Mouse (Mus musculus): Measurements from ENCODE around the gene Zfp26. TPM values are rescaled to one million over a fixed set of nuclear protein-coding genes. Genes with fewer than 3 reads are reported as not detected.

Gene Zfp26
- polyA plus RNA-seq, 1 experiment: 0.11 TPM

DNA sequence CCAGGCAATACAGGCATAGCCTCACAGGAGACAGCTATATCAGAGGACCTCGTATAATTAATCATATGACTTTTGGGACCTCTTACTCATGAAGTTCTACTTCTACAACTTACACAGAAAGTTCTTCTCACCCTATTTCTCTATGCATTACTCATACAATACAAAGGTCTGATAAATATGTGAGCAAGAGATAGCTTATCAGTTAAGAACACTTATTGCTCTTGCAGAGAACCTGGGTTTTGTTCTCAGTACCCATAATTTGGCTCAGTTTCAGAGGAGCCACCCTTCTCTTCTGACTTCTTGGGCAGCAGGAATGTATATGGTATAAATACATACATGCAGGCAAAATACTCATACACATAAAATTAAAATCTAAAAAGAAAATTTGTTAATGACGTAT, 50.6 kb downstream of the Zfp26 start:
- TF ChIP-seq GATA1 (IDR thresholded peaks at IDR 0.05; ENCODE audit: low read length): no peak

DNA sequence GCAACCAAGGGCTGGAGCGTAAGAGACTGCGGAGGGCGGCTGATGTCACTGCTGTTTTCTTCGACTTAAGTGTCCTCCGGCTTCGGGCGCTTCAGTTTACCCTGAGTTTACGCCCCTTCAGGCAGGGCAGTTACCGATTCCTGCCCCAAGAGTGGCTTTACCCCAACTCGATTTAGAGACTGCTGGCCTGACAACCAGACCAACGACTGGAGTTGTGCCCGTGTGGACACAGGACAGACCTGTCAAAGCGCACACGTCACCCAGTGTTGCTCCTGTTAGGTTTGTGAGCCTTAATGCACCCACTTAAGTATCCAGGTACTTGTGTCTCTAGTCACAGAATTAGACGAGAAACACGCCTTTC, 74.6 kb downstream of the Zfp26 start:
- no peak for TF ChIP-seq GATA1 (IDR thresholded peaks at IDR 0.05; ENCODE audit: low read length)

DNA sequence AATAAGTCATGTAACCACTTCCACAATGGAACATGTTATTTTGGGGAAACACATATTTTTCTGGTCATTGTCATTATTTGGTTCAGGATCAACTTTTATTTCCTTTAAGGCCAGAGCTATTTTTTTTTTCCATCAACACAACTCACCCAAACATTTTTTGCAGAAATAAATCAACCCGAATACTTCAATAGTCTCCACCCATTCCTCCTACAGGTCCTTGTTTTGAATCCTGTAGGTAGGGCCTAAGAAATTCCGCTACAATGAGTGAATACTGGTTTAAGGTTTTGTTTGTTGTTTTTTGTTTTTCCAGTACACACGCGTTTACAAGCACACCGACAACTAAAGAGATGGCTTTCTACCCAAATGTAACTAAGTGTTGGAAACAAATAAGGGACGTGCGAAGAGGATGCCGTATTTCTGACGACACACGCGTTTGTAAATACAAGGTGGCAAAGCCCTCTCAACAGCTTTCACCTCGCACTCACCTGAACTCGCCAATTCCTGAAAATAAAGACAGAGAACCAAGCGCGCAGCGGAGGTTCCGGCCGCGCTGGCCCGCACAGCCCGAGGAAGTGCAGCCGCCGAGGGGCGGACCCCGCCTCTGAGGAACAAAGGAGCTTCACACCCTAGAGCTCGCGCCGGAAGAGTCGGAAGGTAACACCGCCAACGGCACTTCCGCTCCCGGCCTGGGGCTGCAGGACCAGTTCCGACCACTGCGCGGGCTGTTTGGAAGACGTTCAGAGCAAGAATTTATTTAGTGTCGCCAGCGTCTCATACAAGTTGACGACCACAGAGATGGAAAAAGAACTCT, 75.2 kb downstream of the Zfp26 start, which contains the start of gene Zfp560:
Gene Zfp560, minus strand, starts transcription at position 646 of the 811 bp plus-strand sequence.
- TF ChIP-seq GATA1 (IDR thresholded peaks at IDR 0.05; ENCODE audit: low read length): no peak

DNA sequence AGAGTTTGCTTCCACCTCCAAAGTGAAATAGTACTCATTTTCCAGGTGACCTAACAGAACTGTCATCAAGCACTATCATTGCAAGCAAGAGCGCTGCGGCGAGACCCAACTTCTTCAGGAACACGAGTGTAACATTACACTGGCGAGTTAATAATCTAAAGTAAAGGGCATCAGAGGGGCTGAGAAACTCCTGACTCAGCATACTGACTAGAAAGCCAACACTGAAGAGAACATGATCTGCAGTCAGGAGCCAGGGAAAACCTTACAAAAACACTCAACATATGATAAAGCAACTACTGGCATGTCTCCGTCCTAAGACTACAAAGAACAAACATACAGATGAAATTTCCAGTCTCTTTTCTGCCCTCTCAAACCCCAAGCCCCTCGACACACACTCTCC, 76.3 kb downstream of the Zfp26 start:
- no peak for TF ChIP-seq GATA1 (IDR thresholded peaks at IDR 0.05; ENCODE audit: low read length)

Other genes with a start within 250 kb of the Zfp26 start
- not detected in 2 replicates for gene Olfr871, start 248.0 kb downstream of the Zfp26 start, polyA plus RNA-seq (2012)
- gene Olfr872, start 223.0 kb downstream of the Zfp26 start, polyA plus RNA-seq (2012): not detected in 2 replicates
- gene Olfr39, start 177.8 kb downstream of the Zfp26 start, polyA plus RNA-seq (2012): not detected in 2 replicates
- gene Olfr873, start 161.6 kb downstream of the Zfp26 start, polyA plus RNA-seq (2012): not detected in 2 replicates
- not detected in 2 replicates for gene Olfr18, start 124.1 kb downstream of the Zfp26 start, polyA plus RNA-seq (2012)
- gene Zfp560, start 75.0 kb downstream of the Zfp26 start, polyA plus RNA-seq (2012): 1.3 and 2.6 TPM in 2 replicates
- 4.6 and 8.4 TPM in 2 replicates for gene Zfp426, start 32.6 kb upstream of the Zfp26 start, polyA plus RNA-seq (2012)
- 0.79 and 0.90 TPM in 2 replicates for gene Zfp266, start 61.3 kb upstream of the Zfp26 start, polyA plus RNA-seq (2012)
- gene Zfp846, start 121.1 kb upstream of the Zfp26 start, polyA plus RNA-seq (2012): 6.4 and 8.1 TPM in 2 replicates
- 8.4 and 13.3 TPM in 2 replicates for gene Ubl5, start 182.7 kb upstream of the Zfp26 start, polyA plus RNA-seq (2012)
- 9.1 and 17.4 TPM in 2 replicates for gene Fbxl12, start 184.6 kb upstream of the Zfp26 start, polyA plus RNA-seq (2012)
- gene Pin1, start 191.9 kb upstream of the Zfp26 start, polyA plus RNA-seq (2012): 28.2 and 34.9 TPM in 2 replicates